Mouse (Mus musculus) neural tube, embryonic 15.5 days (tissue): ENCODE results near the gene Cel. TPM values are rescaled to one million over a fixed set of nuclear protein-coding genes. Genes with fewer than 3 reads are reported as not detected.

ENCODE experiments used
- ATAC-seq: fragments of 200-750 bp; cut with Nextera tagmentation; 2 replicates; pipeline ENCODE4 v1.8.0; 2017; ENCODE audit warnings: mild to moderate bottlenecking, moderate TSS enrichment, moderate library complexity; ENCODE audit not compliant: low FRiP score
- H3K27ac ChIP-seq: fragments of 300-500 bp; sonication (generic); replicated peaks from 2 replicates; pipeline ENCODE4 v1.5.1; 2015; ENCODE audit warnings: mild to moderate bottlenecking, inconsistent platforms
- H3K27me3 ChIP-seq: fragments of 300-500 bp; sonication (generic); replicated peaks from 2 replicates; pipeline ENCODE4 v1.6.1; 2015; ENCODE audit warnings: inconsistent platforms
- H3K36me3 ChIP-seq: fragments of 300-500 bp; sonication (generic); 2 replicates; pipeline ENCODE4 v1.6.1; 2015; ENCODE audit warnings: inconsistent platforms
- H3K4me1 ChIP-seq: fragments of 300-500 bp; sonication (generic); 2 replicates; pipeline ENCODE4 v1.6.1; 2015; ENCODE audit warnings: inconsistent platforms
- H3K4me2 ChIP-seq: fragments of 300-500 bp; sonication (generic); 2 replicates; pipeline ENCODE4 v1.6.1; 2015; ENCODE audit warnings: inconsistent platforms, mild to moderate bottlenecking, moderate library complexity
- H3K4me3 ChIP-seq: fragments of 300-500 bp; sonication (generic); replicated peaks from 2 replicates; pipeline ENCODE4 v1.5.1; 2015; ENCODE audit warnings: mild to moderate bottlenecking, inconsistent platforms
- H3K9ac ChIP-seq: fragments of 300-500 bp; sonication (generic); replicated peaks from 2 replicates; pipeline ENCODE4 v1.6.1; 2015; ENCODE audit warnings: mild to moderate bottlenecking, inconsistent platforms
- H3K9me3 ChIP-seq: fragments of 300-500 bp; sonication (generic); replicated peaks from 2 replicates; pipeline ENCODE4 v1.6.1; 2016; ENCODE audit warnings: inconsistent platforms
- WGBS: fragments of 180-500 bp; shearing (Covaris S2); methylation state at CpG from one replicate; pipeline ENCODE4 v1.1.7; 2015; ENCODE audit warnings: mixed read lengths; 5-methylcytosine and 5-hydroxymethylcytosine counted together
- polyA plus RNA-seq: library from polyadenylated mRNA; unstranded; fragments of >200 nt; fragmentation: Nextera tagmentation; extraction: Ambion mirVana; gene quantifications from 2 replicates; pipeline ENCODE4 v1.2.1, GENCODE M21; 2015

The Cel gene
- polyA plus RNA-seq, result 0.09 and 3.3 TPM in 2 replicates

GRCm38 (mm10) chr2:28563303-28563702 is at the start of gene Cel:
Gene Cel, minus strand, starts transcription at chr2:28563403.
- Histone ChIP-seq H3K4me2 (no peak within 1 kb of the TSS), H3K9ac (no peak within 1 kb of the TSS), H3K27me3 (no peaks in the 10 kb centered on the region), H3K27ac (no peak within 1 kb of the TSS), H3K4me1 (no peaks in the 10 kb centered on the region), H3K36me3 (peaks cover 30% of the 10 kb centered on the region), H3K4me3 (no peak within 1 kb of the TSS), H3K9me3 (no peaks in the 10 kb centered on the region)
- WGBS, result 69% methylated on average over 6 of the region's 6 CpGs
- no peak for ATAC-seq

- Histone ChIP-seq H3K27ac (no peak overlapping the region), H3K4me2 (no peak overlapping the region), H3K36me3 (no peaks in the 10 kb centered on the region), H3K9me3 (no peaks in the 10 kb centered on the region), H3K4me3 (no peak overlapping the region), H3K27me3 (no peaks in the 10 kb centered on the region), H3K4me1 (no peaks in the 10 kb centered on the region), H3K9ac (no peak overlapping the region)
- WGBS, result 68% methylated on average over 10 of the region's 10 CpGs
- ATAC-seq, result no peak
Measured at GRCm38 (mm10) chr2:28612436-28613063, 49.3 kb upstream of the Cel start.

GRCm38 (mm10) chr2:28611407-28611787 is 48.2 kb upstream of the Cel start:
- WGBS, result 86% methylated on average over 17 of the region's 17 CpGs
- Histone ChIP-seq H3K4me3 (no peak overlapping the region), H3K4me2 (no peak overlapping the region), H3K9me3 (no peaks in the 10 kb centered on the region), H3K27me3 (no peaks in the 10 kb centered on the region), H3K4me1 (no peaks in the 10 kb centered on the region), H3K27ac (no peak overlapping the region), H3K36me3 (no peaks in the 10 kb centered on the region), H3K9ac (no peak overlapping the region)
- ATAC-seq, result no peak

- H3K4me1 ChIP-seq, result no peaks in the 10 kb centered on the region
- WGBS, result 73% methylated on average over 12 of the region's 12 CpGs
Measured at GRCm38 (mm10) chr2:28610716-28611406, 47.7 kb upstream of the Cel start.

GRCm38 (mm10) chr2:28609851-28610250 is 46.6 kb upstream of the Cel start:
- Histone ChIP-seq H3K9me3 (no peaks in the 10 kb centered on the region), H3K9ac (no peak overlapping the region), H3K27me3 (no peaks in the 10 kb centered on the region), H3K4me2 (no peak overlapping the region), H3K36me3 (no peaks in the 10 kb centered on the region), H3K4me1 (no peaks in the 10 kb centered on the region), H3K4me3 (no peak overlapping the region), H3K27ac (no peak overlapping the region)
- WGBS, result 90% methylated on average over 10 of the region's 10 CpGs
- no peak for ATAC-seq

More at GRCm38 (mm10) chr2:28610716-28611406, 47.7 kb upstream of the Cel start:
- Histone ChIP-seq H3K4me3 (no peak overlapping the region), H3K36me3 (no peaks in the 10 kb centered on the region), H3K9ac (no peak overlapping the region), H3K4me2 (no peak overlapping the region), H3K27ac (no peak overlapping the region), H3K27me3 (no peaks in the 10 kb centered on the region), H3K9me3 (no peaks in the 10 kb centered on the region)
- no peak for ATAC-seq

GRCm38 (mm10) chr2:28607341-28608165 is 44.4 kb upstream of the Cel start:
- no peaks in the 10 kb centered on the region for H3K9me3 ChIP-seq
- 47% methylated on average over 10 of the region's 10 CpGs for WGBS
- no peak for ATAC-seq

GRCm38 (mm10) chr2:28606601-28607340 is 43.6 kb upstream of the Cel start:
- Histone ChIP-seq H3K27me3 (no peaks in the 10 kb centered on the region), H3K27ac (no peak overlapping the region), H3K36me3 (no peaks in the 10 kb centered on the region), H3K4me3 (no peak overlapping the region), H3K4me2 (no peak overlapping the region), H3K9ac (no peak overlapping the region), H3K9me3 (no peaks in the 10 kb centered on the region), H3K4me1 (no peaks in the 10 kb centered on the region)
- no peak for ATAC-seq
- WGBS, result 64% methylated on average over 8 of the region's 8 CpGs

More at GRCm38 (mm10) chr2:28607341-28608165, 44.4 kb upstream of the Cel start:
- no peak overlapping the region for H3K27ac ChIP-seq
- H3K27me3 ChIP-seq, result no peaks in the 10 kb centered on the region
- no peaks in the 10 kb centered on the region for H3K36me3 ChIP-seq
- H3K4me3 ChIP-seq, result no peak overlapping the region
- H3K4me1 ChIP-seq, result no peaks in the 10 kb centered on the region
- no peak overlapping the region for H3K4me2 ChIP-seq
- H3K9ac ChIP-seq, result no peak overlapping the region

GRCm38 (mm10) chr2:28605789-28606541 is 42.8 kb upstream of the Cel start:
- ATAC-seq, result no peak
- no peak overlapping the region for H3K4me2 ChIP-seq
- H3K36me3 ChIP-seq, result no peaks in the 10 kb centered on the region
- no peak overlapping the region for H3K9ac ChIP-seq
- H3K9me3 ChIP-seq, result no peaks in the 10 kb centered on the region
- H3K27ac ChIP-seq, result no peak overlapping the region
- WGBS, result 58% methylated on average over 14 of the region's 14 CpGs
- no peaks in the 10 kb centered on the region for H3K27me3 ChIP-seq
- no peaks in the 10 kb centered on the region for H3K4me1 ChIP-seq
- H3K4me3 ChIP-seq, result no peak overlapping the region

- no peaks in the 10 kb centered on the region for H3K36me3 ChIP-seq
- H3K4me1 ChIP-seq, result no peaks in the 10 kb centered on the region
- ATAC-seq, result no peak
- no peak overlapping the region for H3K27ac ChIP-seq
- H3K9ac ChIP-seq, result no peak overlapping the region
- WGBS, result 81% methylated on average over 5 of the region's 5 CpGs
- no peak overlapping the region for H3K4me2 ChIP-seq
- H3K27me3 ChIP-seq, result no peaks in the 10 kb centered on the region
- H3K9me3 ChIP-seq, result no peaks in the 10 kb centered on the region
- H3K4me3 ChIP-seq, result no peak overlapping the region
Measured at GRCm38 (mm10) chr2:28603542-28603941, 40.3 kb upstream of the Cel start.

GRCm38 (mm10) chr2:28601720-28602590 is 38.8 kb upstream of the Cel start:
- Histone ChIP-seq H3K27ac (no peak overlapping the region), H3K9ac (no peak overlapping the region), H3K4me1 (no peaks in the 10 kb centered on the region), H3K4me3 (no peak overlapping the region), H3K4me2 (no peak overlapping the region), H3K36me3 (no peaks in the 10 kb centered on the region), H3K9me3 (no peaks in the 10 kb centered on the region), H3K27me3 (no peaks in the 10 kb centered on the region)
- ATAC-seq, result no peak
- 62% methylated on average over 11 of the region's 12 CpGs for WGBS
